Mouse (Mus musculus): Measurements from ENCODE around the gene Clcnka. TPM values are rescaled to one million over a fixed set of nuclear protein-coding genes. Genes with fewer than 3 reads are reported as not detected.

Clcnka gene
- total RNA-seq, 2 experiments from 2014 or later, result not detected

DNA sequence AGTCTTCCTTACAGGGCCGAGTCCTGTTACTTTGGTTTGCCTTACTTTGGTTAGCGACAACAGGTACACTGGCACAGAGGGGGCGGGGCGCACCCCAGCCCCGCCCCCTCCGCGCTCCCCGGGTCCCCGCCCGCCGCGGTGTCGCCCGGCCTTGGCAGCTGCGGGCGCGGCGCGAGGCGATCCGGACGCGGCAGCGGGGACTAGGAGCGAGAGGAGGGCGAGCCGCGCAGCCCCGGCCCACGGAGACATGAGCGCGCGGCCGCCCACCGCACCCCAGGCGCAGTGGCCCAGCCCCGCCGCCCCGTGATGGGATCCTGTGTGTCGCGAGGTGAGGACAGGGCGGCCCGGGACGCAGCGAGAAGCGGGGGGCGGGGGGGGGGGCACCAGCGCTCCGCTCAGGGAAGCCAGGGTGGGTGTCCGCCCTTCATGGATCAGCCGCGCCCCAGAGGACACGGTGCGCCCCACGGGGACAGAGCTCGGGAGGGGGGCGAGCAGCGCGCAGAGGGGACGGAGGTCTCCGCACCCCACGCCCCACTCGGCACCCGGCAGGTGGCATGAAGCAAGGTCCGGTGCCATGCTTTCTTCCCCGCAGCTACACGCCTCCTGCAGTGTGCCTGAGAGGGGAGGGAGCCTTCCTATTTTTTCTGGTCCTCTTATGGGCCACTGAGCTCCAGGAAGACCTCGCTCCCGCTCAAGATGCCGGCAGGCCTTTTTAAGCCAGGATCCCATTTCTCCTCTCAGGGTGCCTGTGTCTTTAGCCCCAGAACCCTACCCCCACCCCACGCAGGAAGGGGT lies 30.3 kb downstream of the Clcnka start, which contains the start of gene Fam131c:
Gene Fam131c (plus strand): TSS at position 224 of the 795 bp plus-strand sequence.
- no peak for DNase-seq

DNA sequence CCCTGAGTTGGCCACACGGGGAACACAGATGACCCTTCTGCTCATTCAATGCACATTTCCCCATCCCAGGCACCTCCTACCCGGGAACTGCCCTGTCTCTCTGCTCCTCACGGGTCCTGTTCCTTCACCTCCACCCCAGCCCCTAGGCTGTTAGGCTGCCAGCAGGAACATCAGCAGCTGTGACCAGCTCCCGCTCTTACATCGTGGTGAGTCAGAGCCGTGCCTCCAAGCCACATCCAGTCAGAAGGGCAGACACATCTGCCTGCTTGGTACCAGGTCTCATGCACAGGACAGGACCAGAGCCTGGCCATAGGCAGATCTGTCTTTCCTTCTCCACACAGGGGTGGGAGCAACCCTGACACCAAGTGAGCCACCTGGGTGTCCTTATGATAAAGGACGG lies 32.6 kb downstream of the Clcnka start:
- no peak for DNase-seq

DNA sequence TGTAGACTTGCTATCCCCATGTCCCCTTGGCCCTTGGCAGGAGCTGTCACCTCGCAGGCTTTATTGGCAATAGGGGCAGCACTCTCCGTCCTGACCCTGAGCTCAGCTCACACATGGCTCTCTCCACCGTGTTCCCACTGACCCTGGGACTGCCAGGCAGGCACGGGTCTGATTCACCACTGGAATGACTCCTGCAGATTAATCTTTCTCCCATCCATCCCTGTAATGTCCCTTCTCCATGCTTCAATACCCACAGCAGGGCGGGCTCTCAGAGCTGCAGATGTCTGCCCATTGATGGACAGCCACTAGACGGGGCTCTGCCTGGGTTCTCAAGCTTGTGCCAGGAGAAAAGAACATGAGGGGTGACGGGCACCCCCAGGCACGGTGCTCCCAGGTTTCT lies 33.4 kb downstream of the Clcnka start:
- DNase-seq, result no peak

DNA sequence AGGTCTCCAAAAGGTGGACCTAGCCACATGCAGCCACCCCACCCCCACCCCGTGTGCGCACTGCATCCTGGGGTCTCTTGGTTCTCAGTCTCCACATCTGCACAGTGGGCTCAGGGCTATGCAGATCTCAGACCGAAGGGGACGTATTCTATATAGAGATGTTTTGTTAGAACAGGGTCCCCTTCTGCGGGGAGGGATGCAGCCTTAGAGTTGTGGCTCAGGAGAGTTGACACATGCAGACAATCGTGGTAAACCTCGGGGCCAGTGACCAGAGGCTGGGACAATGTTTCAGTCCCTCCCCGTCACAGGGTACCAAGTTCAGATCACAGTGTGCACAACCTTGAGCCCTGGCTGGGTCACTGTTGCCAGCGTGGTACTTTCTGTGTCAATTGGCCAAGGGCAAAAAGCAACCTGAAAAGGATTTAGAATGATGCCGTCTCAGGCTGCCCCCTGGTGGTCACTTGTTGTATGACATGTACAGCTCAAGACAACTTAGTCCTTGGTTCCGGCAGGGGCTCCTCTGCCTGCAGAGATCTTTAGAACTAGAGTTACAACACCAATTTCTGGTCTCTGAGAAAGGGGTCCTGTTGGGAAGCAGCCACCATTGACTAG lies 35.5 kb downstream of the Clcnka start:
- DNase-seq, result peak; percentile 58 to 60

DNA sequence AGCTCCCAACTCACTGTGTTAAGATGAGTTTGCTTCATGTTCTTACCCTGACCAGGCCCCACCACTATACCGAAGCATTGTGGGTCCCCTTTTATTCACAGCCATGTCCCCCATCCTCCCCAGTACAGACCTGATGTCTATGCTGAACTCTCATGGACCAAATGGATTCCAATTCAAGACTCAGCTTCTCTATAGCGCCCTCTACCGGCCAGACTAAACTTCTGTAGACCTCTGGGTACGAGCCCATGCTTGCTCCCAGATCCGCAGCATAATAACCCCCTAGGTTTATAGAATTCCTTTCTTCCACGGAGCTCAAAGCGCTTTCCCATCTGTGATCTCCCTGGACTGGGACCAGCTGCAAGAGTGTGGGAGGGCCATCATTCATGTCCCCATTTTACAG lies 37.7 kb downstream of the Clcnka start:
- DNase-seq, result no peak

DNA sequence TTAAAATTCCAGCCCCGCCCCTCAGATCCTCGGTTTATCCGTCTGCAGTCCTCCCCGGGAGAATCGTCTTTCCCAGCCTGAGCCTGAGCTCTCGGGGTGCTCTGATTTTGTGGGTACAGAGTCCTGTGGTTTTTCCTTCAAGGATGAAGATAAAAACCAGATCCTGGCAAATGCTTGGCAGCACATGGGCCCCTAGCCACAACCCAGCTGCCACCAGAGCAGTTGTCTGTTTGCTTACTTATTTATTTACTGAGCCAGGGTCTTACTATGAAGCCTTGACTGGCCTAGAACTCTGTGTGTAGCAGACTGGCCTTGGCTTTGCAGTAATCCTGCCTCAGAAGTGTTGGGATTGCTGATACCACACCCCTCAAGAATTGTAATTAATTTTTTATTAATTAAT lies 39.3 kb downstream of the Clcnka start:
- DNase-seq, result no peak

DNA sequence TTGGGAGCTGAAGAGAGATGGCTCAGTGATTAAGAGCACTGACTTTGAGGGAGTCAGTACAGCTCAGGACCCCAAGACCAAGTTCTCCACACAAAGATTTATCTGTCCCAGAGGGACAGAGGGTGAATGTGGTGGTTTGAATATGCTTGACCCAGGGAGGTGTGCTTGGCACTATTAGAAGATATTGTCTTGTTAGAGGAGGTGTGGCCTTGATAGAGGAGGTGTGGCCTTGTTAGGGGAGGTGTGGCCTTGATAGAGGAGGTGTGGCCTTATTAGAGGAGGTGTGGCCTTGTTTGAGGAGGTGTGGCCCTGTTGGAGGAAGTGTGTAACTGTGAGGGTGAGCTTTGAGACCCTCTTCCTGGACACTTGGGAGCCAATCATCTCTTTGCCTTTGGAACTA lies 40.7 kb downstream of the Clcnka start:
- no peak for DNase-seq

DNA sequence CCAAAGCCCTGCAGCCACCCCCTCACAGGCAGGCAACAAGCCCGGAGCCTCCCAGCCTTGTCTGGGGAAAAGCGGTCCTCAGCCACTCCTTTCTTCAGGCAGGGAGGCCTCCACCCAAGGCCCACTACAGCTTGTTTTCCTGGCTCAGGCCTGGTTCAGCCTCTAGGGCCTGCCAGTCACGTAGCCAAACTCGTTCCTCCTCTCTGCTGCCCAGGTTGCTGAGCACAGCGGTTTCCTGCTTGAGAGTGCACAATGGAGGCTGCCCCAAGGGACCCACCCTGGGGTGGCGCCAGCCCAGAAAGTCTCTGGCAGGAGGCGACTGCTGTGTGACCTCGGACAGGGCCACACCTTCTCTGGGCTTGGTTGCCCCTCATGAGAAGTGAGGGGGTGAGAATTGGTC lies 44.7 kb downstream of the Clcnka start:
- no peak for DNase-seq

DNA sequence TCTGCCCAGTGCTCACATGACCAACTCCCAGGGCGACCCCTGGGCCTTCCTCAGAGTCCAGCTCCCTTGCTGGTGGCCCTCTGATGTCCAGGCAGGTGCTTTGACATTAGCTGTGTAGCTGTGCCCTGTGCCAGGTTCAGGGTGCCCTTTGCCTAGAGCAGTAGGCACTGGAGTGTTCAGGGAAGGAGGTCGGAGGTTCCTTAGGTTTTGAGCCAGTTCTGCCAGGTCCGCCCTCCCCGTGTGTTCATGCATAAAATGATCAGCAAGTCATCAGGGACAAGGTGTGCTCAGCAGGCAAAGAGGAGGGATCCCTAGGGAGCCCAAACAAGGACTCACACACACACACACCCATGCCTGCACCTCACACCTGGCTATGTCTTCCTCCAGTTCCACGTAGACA lies 45.5 kb downstream of the Clcnka start:
- DNase-seq, result no peak

DNA sequence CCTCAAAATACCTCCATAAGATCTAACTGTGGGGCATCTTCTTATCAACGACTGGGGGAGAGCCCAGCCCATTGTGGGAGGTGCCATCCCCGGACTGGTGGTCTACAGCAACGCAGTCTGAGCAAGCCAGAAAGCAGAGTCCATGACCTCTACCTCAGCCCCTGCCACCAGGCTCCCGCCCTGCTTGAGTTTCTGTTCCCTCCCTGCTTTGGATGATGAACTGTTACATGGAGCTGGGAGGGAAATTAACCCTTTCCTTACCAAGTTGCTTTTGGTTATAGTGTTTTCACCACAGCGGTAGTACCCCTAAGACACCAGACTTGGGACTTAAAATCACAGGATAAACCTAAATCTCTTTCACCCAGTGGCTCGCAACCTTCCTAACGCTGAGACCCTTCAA lies 46.6 kb downstream of the Clcnka start:
- DNase-seq, result no peak

DNA sequence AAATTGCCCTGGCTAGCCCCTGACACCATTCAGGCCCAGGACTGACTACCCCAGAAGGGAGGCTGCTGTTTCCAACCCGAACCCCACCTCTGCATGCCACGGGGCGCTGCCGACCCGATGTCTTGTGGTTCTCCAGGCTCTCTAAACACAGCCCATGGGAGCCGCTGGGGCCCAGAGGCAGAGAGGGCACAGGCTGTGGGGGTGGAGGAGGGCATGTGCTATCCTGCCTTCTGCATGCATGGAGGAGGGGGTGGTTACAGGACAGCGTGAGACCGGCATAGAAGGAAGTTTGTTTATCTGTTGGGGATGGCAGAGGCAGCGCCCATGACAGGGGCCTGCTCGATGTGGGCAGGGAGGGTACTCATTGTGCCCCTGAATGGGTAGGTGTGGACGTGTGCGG lies 48.5 kb downstream of the Clcnka start:
- DNase-seq, result no peak

DNA sequence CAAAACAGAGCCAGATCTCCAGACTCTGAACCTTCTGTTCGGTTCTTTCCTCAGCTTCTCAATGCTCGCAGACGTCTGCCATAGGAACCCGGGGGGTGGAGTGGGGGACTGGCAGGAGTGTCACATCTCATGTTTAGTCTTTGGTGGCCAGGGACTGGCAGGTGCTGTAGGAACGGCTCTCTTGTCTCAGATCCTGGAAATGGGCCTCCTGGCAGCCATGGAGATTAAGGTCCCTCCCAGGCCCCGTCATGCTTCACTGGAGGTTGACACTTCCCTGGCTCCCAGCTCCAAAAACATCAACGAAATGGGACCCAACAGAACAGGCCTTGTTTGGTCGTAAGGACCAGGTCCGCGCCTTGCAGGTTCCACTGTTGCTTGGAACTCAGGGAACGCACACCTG lies 49.9 kb downstream of the Clcnka start:
- DNase-seq, result no peak

DNA sequence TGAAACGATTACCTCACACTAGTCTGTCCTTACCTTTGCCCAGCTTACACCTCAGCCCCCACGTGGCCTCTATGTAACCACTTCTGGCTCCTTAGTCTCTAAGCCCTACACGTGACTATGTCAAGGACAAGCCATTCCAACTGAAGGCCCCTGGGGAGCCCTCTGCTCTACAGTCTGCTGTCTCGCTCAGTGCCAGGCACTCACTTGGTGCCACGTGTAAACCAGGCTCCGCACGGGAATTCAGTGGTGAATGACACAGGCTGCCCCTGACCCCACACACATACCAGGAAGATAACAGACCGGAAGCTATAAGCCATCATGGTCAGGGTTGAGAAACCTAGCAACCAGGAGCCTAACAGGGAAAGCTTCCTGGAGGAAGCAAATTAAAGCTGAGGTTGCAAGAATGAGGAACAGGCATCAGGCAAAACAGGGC lies 51.1 kb downstream of the Clcnka start:
- no peak for DNase-seq

DNA sequence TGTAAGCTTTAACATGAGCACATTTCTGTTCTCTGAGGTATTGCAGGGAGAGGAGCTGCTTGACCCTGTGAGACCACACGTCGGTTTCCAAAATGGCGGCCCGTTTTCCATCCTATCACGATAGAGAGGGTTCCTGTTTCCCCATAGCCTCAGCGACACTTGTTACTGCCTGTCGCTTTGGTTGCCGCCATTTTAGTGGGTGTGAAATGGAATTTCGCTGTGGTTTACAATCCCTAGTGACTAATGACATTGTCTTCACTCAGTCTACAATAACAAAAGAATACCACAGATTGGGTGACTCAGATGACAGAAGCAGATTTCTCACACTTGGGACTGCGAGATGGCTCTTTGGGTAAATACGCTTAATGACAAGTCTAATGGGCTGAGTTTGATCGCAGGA lies 53.3 kb downstream of the Clcnka start:
- DNase-seq, result no peak

DNA sequence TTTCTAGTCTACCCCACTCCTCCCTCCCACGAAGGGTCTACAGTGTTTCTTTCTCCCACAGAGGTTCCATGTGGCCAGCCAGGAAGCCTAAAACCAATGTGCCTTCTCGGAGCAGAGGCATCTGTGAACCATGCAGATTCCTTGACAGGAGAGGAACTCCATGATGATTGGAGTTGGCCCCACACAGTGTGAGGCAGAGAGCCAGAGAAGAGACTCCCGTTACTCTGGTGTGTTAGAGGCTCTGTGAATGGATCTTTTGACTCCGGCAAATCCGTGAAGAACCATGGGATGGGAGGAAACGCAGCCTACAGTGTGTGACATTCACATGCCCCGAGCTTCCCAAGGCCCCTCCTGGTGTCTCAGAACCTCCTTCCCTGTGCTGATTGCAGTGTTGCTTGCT lies 55.0 kb downstream of the Clcnka start:
- DNase-seq, result no peak

DNA sequence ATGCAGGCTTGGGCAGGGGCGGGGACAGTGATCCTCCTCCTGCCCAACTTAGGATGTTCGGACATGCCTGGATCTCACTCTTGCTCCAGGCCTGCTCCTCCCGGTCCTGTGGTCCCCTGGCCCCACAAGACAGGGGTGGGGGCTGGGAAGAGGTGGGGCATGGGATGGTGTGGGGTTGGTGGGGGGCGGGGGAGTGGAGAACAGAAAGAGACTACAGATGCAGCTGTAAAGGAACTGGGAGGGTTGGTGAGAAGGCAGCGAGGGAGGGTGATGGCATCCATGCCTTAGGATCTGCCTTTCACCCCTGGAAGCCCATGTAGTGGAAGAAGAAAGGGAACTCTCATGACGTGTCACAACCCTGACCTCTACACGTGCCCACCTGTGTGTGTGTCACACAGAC lies 57.0 kb downstream of the Clcnka start:
- DNase-seq, result no peak

DNA sequence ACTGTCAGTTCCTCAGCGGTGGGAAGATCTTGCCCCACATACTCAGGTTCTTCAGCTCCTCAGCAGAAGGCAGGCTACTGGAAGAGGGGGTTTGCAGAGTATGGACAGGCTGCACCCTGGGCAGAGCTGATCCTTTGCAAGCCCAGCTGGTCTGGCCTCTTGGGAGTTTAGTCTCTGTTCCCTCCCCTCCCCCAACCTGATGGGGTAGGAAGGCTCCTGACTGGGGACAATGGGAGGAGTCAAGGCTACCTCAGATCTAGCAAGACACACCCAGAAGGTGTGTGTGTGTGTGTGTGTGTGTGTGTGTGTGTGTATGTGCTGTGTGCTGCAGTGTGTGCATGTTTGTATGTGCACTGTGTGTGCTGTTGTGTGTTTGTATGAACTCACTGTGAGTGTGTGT lies 59.7 kb downstream of the Clcnka start:
- DNase-seq, result no peak

DNA sequence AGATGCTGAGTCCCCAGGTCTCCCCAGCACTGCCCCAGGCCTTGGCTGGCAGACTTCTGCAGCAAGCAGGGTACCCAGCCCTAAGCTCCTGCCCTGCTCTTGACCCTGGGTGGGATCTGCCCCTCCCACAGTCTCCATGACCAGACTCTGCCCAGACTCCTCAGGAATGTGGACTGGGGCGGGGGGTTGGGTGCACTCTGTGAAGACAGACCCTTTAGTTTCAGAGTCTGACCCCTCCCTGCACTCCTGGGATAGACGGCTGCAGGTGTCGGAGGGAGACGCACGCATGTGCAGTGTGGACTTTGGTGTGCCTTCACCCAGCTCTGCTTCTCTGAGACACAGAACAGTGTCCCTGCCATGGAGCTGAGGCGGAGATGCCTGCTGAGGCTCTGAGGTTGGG lies 60.5 kb downstream of the Clcnka start:
- no peak for DNase-seq

DNA sequence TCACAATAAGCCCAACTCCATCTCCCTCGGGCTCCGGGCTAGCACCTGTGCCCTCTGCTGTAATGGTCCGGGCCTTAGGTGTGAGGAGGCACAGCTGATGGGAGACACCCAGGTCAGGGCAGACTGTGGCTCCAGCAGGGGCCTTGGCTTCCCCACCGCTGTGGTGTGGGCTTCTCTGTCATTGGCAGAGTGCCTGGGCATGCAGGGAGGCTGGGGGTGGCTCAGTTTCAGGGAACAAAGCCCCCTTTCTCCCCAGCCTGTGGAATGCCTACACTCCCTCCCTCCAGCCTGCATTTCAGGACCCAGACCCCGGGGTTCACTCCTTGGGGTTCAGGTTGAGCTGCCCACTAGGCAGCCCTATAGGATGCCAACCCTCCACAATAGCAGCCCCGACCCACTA lies 62.3 kb downstream of the Clcnka start:
- DNase-seq, result no peak

DNA sequence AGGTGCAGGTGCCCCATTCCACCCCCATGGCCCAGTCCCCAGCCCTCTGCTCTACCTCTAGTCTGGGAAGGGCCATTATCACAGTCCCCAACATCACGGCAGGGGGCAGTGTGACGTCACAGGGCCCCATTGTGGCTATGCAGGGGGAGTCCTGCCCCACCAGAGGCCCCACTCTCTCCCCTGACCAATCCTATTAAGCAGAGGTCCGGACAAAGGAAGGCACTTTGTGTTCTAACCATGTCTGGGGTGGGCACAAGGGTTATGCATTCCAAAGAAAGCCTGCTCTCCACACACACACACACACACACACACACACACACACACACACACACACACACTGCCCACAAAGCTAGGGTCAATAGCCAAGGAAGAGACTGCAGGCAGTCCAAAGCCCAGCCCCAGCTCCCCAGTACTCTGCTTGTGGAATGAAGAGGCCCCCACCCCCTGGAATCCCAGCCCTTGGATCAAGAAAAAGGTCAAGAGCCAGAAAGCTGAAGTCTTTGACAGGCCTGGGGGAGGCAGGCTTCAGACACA lies 63.2 kb downstream of the Clcnka start:
- DNase-seq, result no peak

DNA sequence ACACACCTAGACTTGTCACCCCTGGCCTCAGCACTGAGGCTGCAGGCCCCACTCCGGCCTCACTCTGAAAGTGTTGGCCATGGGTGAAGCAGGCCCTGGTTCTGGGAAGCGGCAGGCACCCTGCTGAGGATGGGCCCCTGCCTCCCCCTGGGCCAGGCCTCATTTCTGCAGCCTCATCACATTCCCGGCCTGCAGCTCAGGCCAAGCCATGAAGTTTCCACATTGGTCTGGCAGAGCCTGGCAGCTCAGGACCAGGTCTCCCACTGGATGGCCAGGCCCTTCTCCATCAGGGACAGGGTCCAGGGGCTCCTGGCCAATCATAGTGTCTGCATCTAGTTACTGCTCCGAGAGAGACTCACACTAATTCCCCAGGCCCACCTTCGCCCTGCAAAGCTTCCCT lies 63.8 kb downstream of the Clcnka start:
- no peak for DNase-seq

All from layer of hippocampus, postnatal 36 days (tissue).